Mouse (Mus musculus): ENCODE results near the gene Sec61a2.

The Sec61a2 gene

GRCm38 (mm10) chr2:5894843-5895570, at the start of gene Sec61a2:
Gene Sec61a2 (minus strand): TSS chr2:5895432.
- peak; percentile 100 for DNase-seq (ENCODE audit: low spot score)

GRCm38 (mm10) chr2:5943071-5943470, 47.8 kb upstream of the Sec61a2 start:
- no peak for DNase-seq (ENCODE audit: low spot score)

- peak; percentile 79 for DNase-seq (ENCODE audit: low spot score)
Observed at GRCm38 (mm10) chr2:5942416-5943032, 47.3 kb upstream of the Sec61a2 start, which contains the start of gene Dhtkd1. Gene Dhtkd1 (minus strand): TSS chr2:5942792.

- no peak for DNase-seq (ENCODE audit: low spot score)
Observed at GRCm38 (mm10) chr2:5941861-5942415, 46.7 kb upstream of the Sec61a2 start.

- DNase-seq (ENCODE audit: low spot score), result no peak
Observed at GRCm38 (mm10) chr2:5940936-5941335, 45.7 kb upstream of the Sec61a2 start.

GRCm38 (mm10) chr2:5939911-5940310, 44.7 kb upstream of the Sec61a2 start:
- DNase-seq (ENCODE audit: low spot score), result no peak

GRCm38 (mm10) chr2:5939319-5939718, 44.1 kb upstream of the Sec61a2 start:
- DNase-seq (ENCODE audit: low spot score), result no peak

GRCm38 (mm10) chr2:5936550-5936949, 41.3 kb upstream of the Sec61a2 start:
- DNase-seq (ENCODE audit: low spot score), result no peak

- no peak for DNase-seq (ENCODE audit: low spot score)
Observed at GRCm38 (mm10) chr2:5936068-5936467, 40.8 kb upstream of the Sec61a2 start.

- no peak for DNase-seq (ENCODE audit: low spot score)
Observed at GRCm38 (mm10) chr2:5934936-5935335, 39.7 kb upstream of the Sec61a2 start.

- no peak for DNase-seq (ENCODE audit: low spot score)
Observed at GRCm38 (mm10) chr2:5931938-5932337, 36.7 kb upstream of the Sec61a2 start.

GRCm38 (mm10) chr2:5930291-5931054, 35.2 kb upstream of the Sec61a2 start:
- DNase-seq (ENCODE audit: low spot score), result no peak

GRCm38 (mm10) chr2:5929793-5930192, 34.6 kb upstream of the Sec61a2 start:
- no peak for DNase-seq (ENCODE audit: low spot score)

GRCm38 (mm10) chr2:5927481-5927880, 32.2 kb upstream of the Sec61a2 start:
- no peak for DNase-seq (ENCODE audit: low spot score)

- no peak for DNase-seq (ENCODE audit: low spot score)
Observed at GRCm38 (mm10) chr2:5923786-5924185, 28.6 kb upstream of the Sec61a2 start.

GRCm38 (mm10) chr2:5922823-5923222, 27.6 kb upstream of the Sec61a2 start:
- DNase-seq (ENCODE audit: low spot score), result no peak

GRCm38 (mm10) chr2:5911282-5911965, 16.2 kb upstream of the Sec61a2 start:
- DNase-seq (ENCODE audit: low spot score), result no peak

GRCm38 (mm10) chr2:5906625-5907024, 11.4 kb upstream of the Sec61a2 start:
- peak; percentile 68 for DNase-seq (ENCODE audit: low spot score)

- peak; percentile 53 for DNase-seq (ENCODE audit: low spot score)
Observed at GRCm38 (mm10) chr2:5906092-5906491, 10.9 kb upstream of the Sec61a2 start.

GRCm38 (mm10) chr2:5900145-5900544, 4.9 kb upstream of the Sec61a2 start:
- peak; percentile 53 for DNase-seq (ENCODE audit: low spot score)

GRCm38 (mm10) chr2:5894296-5894695, 936 bp downstream of the Sec61a2 start:
- no peak for DNase-seq (ENCODE audit: low spot score)

GRCm38 (mm10) chr2:5889412-5889811, 5.8 kb downstream of the Sec61a2 start:
- no peak for DNase-seq (ENCODE audit: low spot score)
